Mouse (Mus musculus) adrenal gland, adult (tissue): ENCODE data around the gene Man1c1.

Source experiments
- DNase-seq, 2 experiments: peaks; one replicate each; pipeline ENCODE4 v3.0.0; 2022 to 2023; ENCODE audit warnings: low spot score in 1 of 2; ENCODE audit not compliant: inconsistent age in 2 of 2

Man1c1 gene

DNA sequence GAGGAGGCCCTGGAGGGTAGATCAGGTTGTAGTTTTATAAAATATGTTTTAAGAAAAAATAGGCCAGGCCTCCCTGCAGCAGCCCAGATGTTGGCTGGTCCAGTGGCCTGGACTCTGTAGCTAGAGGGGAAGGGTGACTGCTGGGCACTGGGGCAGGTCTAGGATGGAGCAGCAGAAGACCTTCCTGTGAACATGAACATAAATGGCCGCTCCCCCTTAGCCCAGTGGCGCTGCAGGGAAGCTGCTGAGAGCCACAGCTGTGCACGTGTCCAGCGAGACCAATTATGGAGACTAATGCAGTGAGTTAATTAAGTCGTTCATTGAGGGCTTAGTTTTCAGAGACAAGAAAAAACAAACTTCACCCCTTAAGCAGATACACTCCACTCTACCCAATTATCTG, 178.3 kb downstream of the Man1c1 start:
- DNase-seq = no peak

DNA sequence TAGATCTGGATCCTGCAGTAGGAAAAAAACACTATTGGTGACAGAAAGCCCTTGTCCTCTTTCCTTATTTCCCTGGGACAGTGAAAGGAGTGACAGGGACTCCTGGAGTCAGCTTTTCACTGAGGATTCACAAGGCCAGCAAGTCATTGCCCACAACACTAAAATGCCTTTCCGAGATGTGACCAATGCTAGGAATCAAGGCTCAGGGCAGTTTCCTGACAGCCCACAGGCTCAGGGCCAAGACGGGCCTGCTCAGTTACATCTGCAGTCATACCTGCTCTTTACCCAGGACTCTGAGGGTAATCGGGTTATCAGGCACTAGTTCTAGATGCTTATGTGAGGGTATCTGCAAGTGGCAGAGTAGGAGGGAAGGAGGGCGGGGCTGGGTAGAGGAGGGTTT, 180.6 kb downstream of the Man1c1 start:
- peak in 1 of 2 experiments; percentile 75 for DNase-seq

DNA sequence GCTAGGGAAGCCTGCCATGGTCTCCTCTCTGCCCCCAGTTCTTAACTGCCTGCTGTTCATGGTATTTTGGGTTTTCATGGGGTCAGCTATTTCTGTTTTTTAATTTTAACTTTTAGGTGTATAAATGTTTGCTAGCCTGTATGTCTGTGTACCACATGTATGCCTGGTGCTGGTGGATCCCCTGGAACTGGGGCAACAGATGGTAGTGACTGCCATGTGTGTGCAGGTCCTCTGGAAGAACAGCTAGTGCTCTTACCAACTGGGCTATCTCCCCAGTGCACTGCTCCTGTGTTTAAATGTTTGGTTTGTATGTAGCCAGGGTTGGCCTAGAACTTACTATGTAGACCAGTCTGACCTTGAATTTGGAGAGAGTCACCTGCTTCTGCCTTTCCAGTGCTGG, 184.8 kb downstream of the Man1c1 start:
- DNase-seq = no peak

DNA sequence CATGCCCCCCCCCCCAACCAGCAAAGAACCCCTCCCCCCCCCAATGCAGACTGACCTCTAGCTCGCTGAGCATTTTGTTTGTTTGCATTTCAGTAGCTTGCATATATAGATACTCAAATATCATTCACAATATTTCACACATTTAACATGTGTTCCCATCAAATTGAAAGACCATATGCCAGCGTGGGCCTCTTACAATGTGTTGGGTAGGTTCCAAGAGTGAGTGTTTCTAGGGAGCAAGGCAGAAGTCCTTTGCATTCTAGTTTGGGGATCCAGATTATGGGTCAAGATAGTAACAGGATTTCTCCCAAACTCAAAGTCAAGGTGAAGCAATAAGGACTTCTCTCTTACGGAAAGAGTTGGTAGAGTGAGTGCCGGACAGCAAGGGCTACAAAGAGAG, 185.5 kb downstream of the Man1c1 start:
- no peak for DNase-seq

- DNase-seq = peak in 1 of 2 experiments; percentile 57
Measured at GRCm38 (mm10) chr4:134517719-134518118, 186.4 kb downstream of the Man1c1 start.

DNA sequence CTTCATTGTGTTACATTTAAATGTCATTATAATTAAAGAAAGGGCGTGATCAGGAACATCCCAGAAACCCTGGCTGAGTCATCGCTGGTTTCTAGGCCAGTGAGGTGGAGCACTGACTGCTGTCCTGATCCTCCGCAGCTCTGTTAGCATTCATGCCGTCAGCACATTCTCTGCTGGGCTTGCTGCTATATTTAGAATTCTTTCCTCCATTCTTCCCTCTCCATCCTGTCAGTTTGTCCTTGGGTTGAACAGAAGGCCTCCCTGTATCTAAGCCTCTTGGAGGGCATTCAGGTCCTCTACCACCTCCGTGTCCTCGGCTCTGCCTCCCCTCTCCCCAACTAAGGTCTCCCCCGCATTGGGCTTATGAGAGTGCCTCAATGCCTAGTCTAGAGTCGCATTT, 187.1 kb downstream of the Man1c1 start:
- DNase-seq = peak; percentile 83 to 92

- DNase-seq = peak; percentile 44 to 77
Measured at GRCm38 (mm10) chr4:134515614-134516013, 188.5 kb downstream of the Man1c1 start.

GRCm38 (mm10) chr4:134514309-134514930, 189.7 kb downstream of the Man1c1 start:
- peak in 1 of 2 experiments; percentile 77 for DNase-seq

DNA sequence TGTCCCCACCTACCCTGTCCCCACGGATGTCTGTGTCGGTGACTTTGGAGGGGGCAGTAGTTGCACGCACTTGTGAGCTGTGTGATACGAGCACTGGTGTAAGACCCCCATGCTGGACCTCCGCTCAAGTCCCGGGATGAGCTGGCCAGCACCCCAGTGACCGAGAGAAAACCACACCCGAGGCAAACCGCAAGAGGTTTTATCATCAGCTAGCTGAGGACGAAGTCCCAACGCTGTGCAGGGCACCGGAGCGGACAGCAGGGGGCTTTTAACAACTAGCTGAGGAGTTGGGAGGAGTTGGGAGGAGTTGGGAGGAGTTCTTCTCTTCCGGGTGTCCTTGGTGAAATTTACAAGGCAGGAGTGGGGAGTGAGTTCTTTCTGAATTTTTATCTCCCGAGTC, 191.3 kb downstream of the Man1c1 start:
- peak; percentile 86 to 91 for DNase-seq

- peak; percentile 57 to 70 for DNase-seq
Measured at GRCm38 (mm10) chr4:134511730-134512129, 192.4 kb downstream of the Man1c1 start.
